Mouse (Mus musculus) myocyte (in vitro differentiated cells): ENCODE results near the gene Ctbp2. TPM values are rescaled to one million over a fixed set of nuclear protein-coding genes. Genes with fewer than 3 reads are reported as not detected.
A peak's percentile ranks its signal among the peaks of the same experiment; 100 is the strongest.

Experiments used
- H3K27me3 ChIP-seq: one replicate; pipeline ENCODE4 v1.6.1; 2011; ENCODE audit not compliant: control insufficient read depth, insufficient read depth, insufficient read length
- H3K36me3 ChIP-seq: one replicate; pipeline ENCODE4 v1.6.1; 2011; ENCODE audit not compliant: control insufficient read depth, insufficient read depth
- H3K4me2 ChIP-seq: one replicate; pipeline ENCODE4 v1.6.1; 2011; ENCODE audit warnings: low read depth, control low read depth
- H3K4me3 ChIP-seq: one replicate; pipeline ENCODE4 v1.5.1; 2011; ENCODE audit warnings: mild to moderate bottlenecking, control low read depth, moderate library complexity
- H3K79me2 ChIP-seq: one replicate; pipeline ENCODE4 v1.6.1; 2011; ENCODE audit not compliant: control insufficient read depth, insufficient read depth
- H3ac ChIP-seq: one replicate; pipeline ENCODE4 v1.6.1; 2011; ENCODE audit not compliant: control insufficient read depth, insufficient read length
- CEBPB ChIP-seq: IDR thresholded peaks from 2 replicates; pipeline ENCODE4 v1.6.1; 2011; ENCODE audit warnings: mild to moderate bottlenecking, moderate library complexity; ENCODE audit not compliant: poor library complexity, insufficient read depth, severe bottlenecking
- E2F4 ChIP-seq: IDR thresholded peaks from one replicate; pipeline ENCODE4 v1.6.1; 2011; ENCODE audit warnings: mild to moderate bottlenecking, control low read depth, moderate library complexity; ENCODE audit not compliant: insufficient read depth
- MAX ChIP-seq: IDR thresholded peaks from one replicate; pipeline ENCODE4 v1.6.1; 2011; ENCODE audit warnings: low read depth, mild to moderate bottlenecking, control low read depth
- MYOD1 ChIP-seq, 3 experiments: IDR thresholded peaks; one replicate each; pipeline ENCODE4 v1.6.1; 2011; ENCODE audit warnings: control low read depth in 2 of 3, low read depth in 2 of 3, mild to moderate bottlenecking in 2 of 3, moderate library complexity in 1 of 3; ENCODE audit not compliant: insufficient read length in 2 of 3, control insufficient read depth in 1 of 3
- MYOG ChIP-seq, 3 experiments: IDR thresholded peaks; one replicate each; pipeline ENCODE4 v1.6.1; 2011; ENCODE audit warnings: control low read depth in 2 of 3, low read depth in 2 of 3, mild to moderate bottlenecking in 2 of 3; ENCODE audit not compliant: insufficient read length in 2 of 3, control insufficient read depth in 1 of 3, insufficient read depth in 1 of 3
- POLR2A ChIP-seq: IDR thresholded peaks from one replicate; pipeline ENCODE4 v1.6.1; 2011; ENCODE audit warnings: low read depth, mild to moderate bottlenecking, control low read depth, moderate library complexity; ENCODE audit not compliant: insufficient read length
- POLR2AphosphoS2 ChIP-seq: IDR thresholded peaks from one replicate; pipeline ENCODE4 v1.6.1; 2011; ENCODE audit warnings: low read depth, control low read depth; ENCODE audit not compliant: insufficient read length
- REST ChIP-seq: IDR thresholded peaks from one replicate; pipeline ENCODE4 v1.6.1; 2011; ENCODE audit warnings: mild to moderate bottlenecking, control low read depth, moderate library complexity; ENCODE audit not compliant: insufficient read depth, insufficient read length
- SRF ChIP-seq: IDR thresholded peaks from one replicate; pipeline ENCODE4 v1.6.1; 2011; ENCODE audit warnings: low read depth; ENCODE audit not compliant: control insufficient read depth, insufficient read length
- TCF12 ChIP-seq: IDR thresholded peaks from one replicate; pipeline ENCODE4 v1.6.1; 2011; ENCODE audit warnings: mild to moderate bottlenecking, control low read depth; ENCODE audit not compliant: poor library complexity, insufficient read depth, severe bottlenecking
- TCF3 ChIP-seq: IDR thresholded peaks from one replicate; pipeline ENCODE4 v1.6.1; 2011; ENCODE audit warnings: low read depth, control low read depth; ENCODE audit not compliant: insufficient read length
- USF1 ChIP-seq: IDR thresholded peaks from one replicate; pipeline ENCODE4 v1.6.1; 2011; ENCODE audit warnings: low read depth, mild to moderate bottlenecking, control low read depth, moderate library complexity
- polyA plus RNA-seq: library from polyadenylated mRNA; unstranded; fragments of >200 nt; fragmentation: generic; extraction: Trizol; gene quantifications from one replicate; pipeline ENCODE4 v1.2.1, GENCODE M21; 2012; ENCODE audit warnings: missing spikeins

The Ctbp2 gene
- polyA plus RNA-seq, 1 experiment = 22.4 TPM

DNA sequence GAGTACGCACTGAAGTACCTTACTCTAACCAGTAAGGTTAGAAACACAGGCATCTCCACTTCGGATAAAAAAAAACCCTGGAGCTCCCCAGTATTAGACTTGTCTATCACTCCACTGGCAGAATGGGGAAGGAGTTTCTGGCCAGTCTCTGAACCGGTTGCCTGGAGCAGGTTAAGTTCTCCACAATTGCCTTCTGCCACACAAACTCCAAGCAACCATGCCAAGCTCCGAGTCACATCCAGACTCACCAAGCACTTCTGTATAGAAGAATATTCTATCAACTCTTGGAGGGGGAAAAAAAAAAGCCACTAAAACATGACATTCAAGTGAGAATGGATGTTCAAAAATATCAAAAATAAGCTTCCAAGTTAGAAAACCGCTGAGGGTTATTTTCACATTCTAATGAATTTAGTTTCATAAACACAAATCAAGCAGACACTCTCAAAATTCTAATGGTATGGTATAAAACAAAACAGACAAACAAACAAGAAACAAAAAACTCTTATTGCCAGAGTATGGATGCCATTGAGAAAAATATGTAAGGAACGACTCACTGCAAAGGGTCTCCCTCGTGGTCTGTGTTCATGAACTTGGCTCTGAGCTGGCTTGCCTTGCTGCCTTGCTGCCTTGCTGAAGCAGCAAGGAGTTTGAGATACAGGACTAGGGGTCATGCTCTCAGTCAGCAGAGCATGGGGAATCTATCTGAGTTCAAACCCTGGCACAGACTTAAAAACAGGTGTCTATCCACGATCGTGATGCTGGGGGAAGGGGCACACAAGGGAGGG is 29.3 kb downstream of the Ctbp2 start:
- H3ac ChIP-seq = no peak overlapping the region
- H3K36me3 ChIP-seq = no peaks in the 10 kb centered on the region
- H3K79me2 ChIP-seq = peaks cover 86% of the 10 kb centered on the region
- TF ChIP-seq MAX (no peak), POLR2A (no peak), USF1 (no peak), MYOD1 (IDR thresholded peaks at IDR 0.05; ENCODE audit: control insufficient read depth in 1 of 3, insufficient read length in 2 of 3, low read depth in 2 of 3) (no peak)
- no peak overlapping the region for H3K4me3 ChIP-seq
- H3K27me3 ChIP-seq = no peaks in the 10 kb centered on the region
- H3K4me2 ChIP-seq = no peak overlapping the region

- no peak overlapping the region for H3ac ChIP-seq
- H3K27me3 ChIP-seq = no peaks in the 10 kb centered on the region
- H3K36me3 ChIP-seq = no peaks in the 10 kb centered on the region
- H3K79me2 ChIP-seq = peaks cover 84% of the 10 kb centered on the region
- no peak overlapping the region for H3K4me2 ChIP-seq
- no peak overlapping the region for H3K4me3 ChIP-seq
- TF ChIP-seq MAX (no peak), CEBPB (no peak)
Observed at GRCm38 (mm10) chr7:133094161-133094560, 30.0 kb downstream of the Ctbp2 start.

DNA sequence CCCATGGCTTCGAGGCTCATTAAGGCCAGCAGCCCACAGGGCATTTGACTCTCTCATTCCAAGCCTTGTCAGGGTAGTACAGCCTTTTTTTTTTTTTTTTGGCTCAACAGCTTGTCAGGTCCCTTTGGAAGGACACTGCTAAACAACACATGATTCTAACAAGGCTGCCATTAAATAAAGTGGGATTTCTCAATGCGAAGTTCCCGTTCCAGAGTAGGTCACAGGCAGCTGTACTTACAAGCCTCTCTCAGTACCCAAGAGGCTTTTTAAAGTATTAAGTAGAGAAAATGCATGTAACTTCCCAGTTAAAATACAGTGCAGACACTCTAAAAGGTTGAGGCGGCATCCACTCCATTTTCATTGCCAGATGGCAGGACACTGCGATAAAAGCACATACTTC is 30.4 kb downstream of the Ctbp2 start:
- Histone ChIP-seq H3K4me3 (no peak overlapping the region), H3K27me3 (no peaks in the 10 kb centered on the region), H3K79me2 (peaks cover 80% of the 10 kb centered on the region), H3K4me2 (no peak overlapping the region), H3ac (no peak overlapping the region), H3K36me3 (no peaks in the 10 kb centered on the region)
- no peak for TF ChIP-seq SRF
- no peak for TF ChIP-seq POLR2A
- TF ChIP-seq TCF3 = no peak
- TF ChIP-seq REST = no peak
- no peak for TF ChIP-seq MAX
- no peak for TF ChIP-seq TCF12
- no peak for TF ChIP-seq USF1

- no peak overlapping the region for H3K4me2 ChIP-seq
- no peak overlapping the region for H3K4me3 ChIP-seq
- TF ChIP-seq MYOG (IDR thresholded peaks at IDR 0.05; ENCODE audit: control insufficient read depth in 1 of 3, insufficient read depth in 1 of 3, insufficient read length in 2 of 3, low read depth in 2 of 3) = no peak
- no peak for TF ChIP-seq CEBPB
- no peak for TF ChIP-seq POLR2AphosphoS2
- TF ChIP-seq USF1 = no peak
- TF ChIP-seq E2F4 = no peak
- TF ChIP-seq POLR2A = no peak
- TF ChIP-seq TCF3 = no peak
- no peak for TF ChIP-seq MYOD1 (IDR thresholded peaks at IDR 0.05; ENCODE audit: control insufficient read depth in 1 of 3, insufficient read length in 2 of 3, low read depth in 2 of 3)
- TF ChIP-seq REST = no peak
- TF ChIP-seq TCF12 = no peak
- TF ChIP-seq SRF = no peak
- no peak for TF ChIP-seq MAX
Observed at GRCm38 (mm10) chr7:133090641-133091040, 33.5 kb downstream of the Ctbp2 start.

DNA sequence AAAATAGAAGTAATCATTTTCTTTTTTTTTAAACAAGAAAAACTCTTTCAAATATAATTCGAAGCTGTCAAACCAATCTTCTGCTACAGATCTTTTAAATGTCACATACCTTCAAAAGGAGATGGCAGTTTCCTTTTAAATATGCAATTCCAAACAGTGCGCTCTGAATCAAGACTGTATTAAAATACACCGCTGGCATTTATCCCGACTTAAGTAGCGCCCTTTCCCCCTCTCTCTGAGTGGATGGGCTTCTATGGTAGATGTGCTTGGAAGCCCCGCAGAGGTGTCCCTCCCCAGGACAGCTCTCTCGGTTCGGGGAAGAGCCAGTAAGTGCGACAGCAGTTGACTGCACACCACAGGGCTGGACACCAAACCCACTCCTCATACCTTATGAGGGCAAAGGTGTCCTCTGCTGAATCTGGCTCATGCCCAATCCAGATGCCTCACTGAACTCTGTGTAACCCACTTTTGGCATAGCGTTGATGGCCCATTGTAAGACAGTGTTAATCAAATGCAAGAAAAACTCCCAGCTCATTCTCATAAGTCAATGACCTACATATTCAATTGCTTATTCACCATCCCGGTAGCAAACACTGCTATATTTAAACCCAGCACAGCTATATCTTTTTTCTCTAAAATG is 34.4 kb downstream of the Ctbp2 start:
- Histone ChIP-seq H3K27me3 (no peaks in the 10 kb centered on the region), H3K36me3 (no peaks in the 10 kb centered on the region), H3K4me2 (peak overlapping the region; percentile 85), H3K4me3 (peak overlapping the region; percentile 18), H3K79me2 (peaks cover 89% of the 10 kb centered on the region), H3ac (no peak overlapping the region)
- TF ChIP-seq MYOD1 (IDR thresholded peaks at IDR 0.05; ENCODE audit: control insufficient read depth in 1 of 3, insufficient read length in 2 of 3, low read depth in 2 of 3) = no peak
- TF ChIP-seq CEBPB = no peak
- TF ChIP-seq E2F4 = no peak
- no peak for TF ChIP-seq POLR2A
- TF ChIP-seq REST = no peak
- no peak for TF ChIP-seq TCF12
- no peak for TF ChIP-seq MYOG (IDR thresholded peaks at IDR 0.05; ENCODE audit: control insufficient read depth in 1 of 3, insufficient read depth in 1 of 3, insufficient read length in 2 of 3, low read depth in 2 of 3)
- TF ChIP-seq USF1 = no peak
- TF ChIP-seq SRF = no peak
- no peak for TF ChIP-seq MAX
- no peak for TF ChIP-seq TCF3
- TF ChIP-seq POLR2AphosphoS2 = no peak

More at GRCm38 (mm10) chr7:133090641-133091040, 33.5 kb downstream of the Ctbp2 start:
- Histone ChIP-seq H3K27me3 (no peaks in the 10 kb centered on the region), H3ac (no peak overlapping the region), H3K79me2 (peaks cover 90% of the 10 kb centered on the region), H3K36me3 (no peaks in the 10 kb centered on the region)
